Mouse (Mus musculus) midbrain, embryonic 14.5 days (tissue): ENCODE data around the gene Vwc2l. TPM values are rescaled to one million over a fixed set of nuclear protein-coding genes. Genes with fewer than 3 reads are reported as not detected.
A peak's percentile ranks its signal among the peaks of the same experiment; 100 is the strongest.

Experiments used
- ATAC-seq: fragments of 200-750 bp; cut with Nextera tagmentation; 2 replicates; pipeline ENCODE4 v1.8.0; 2017; ENCODE audit warnings: moderate number of reproducible peaks, moderate library complexity; ENCODE audit not compliant: low FRiP score, low TSS enrichment
- DNase-seq: peaks from one replicate; pipeline ENCODE4 v3.0.0-alpha.2; 2015
- H3K27ac ChIP-seq: fragments of 300-500 bp; sonication (generic); replicated peaks from 2 replicates; pipeline ENCODE4 v1.5.1; 2014; ENCODE audit warnings: mild to moderate bottlenecking, low read depth, low read length, moderate library complexity
- H3K27me3 ChIP-seq: fragments of 300-500 bp; sonication (generic); 2 replicates; pipeline ENCODE4 v1.6.1; 2014; ENCODE audit warnings: low read length, control low read depth, mixed read lengths; ENCODE audit not compliant: control insufficient read depth, insufficient read depth
- H3K36me3 ChIP-seq: fragments of 300-500 bp; sonication (generic); 2 replicates; pipeline ENCODE4 v1.6.1; 2014; ENCODE audit warnings: low read length, control low read depth; ENCODE audit not compliant: control insufficient read depth, insufficient read depth
- H3K4me1 ChIP-seq: fragments of 300-500 bp; sonication (generic); 2 replicates; pipeline ENCODE4 v1.6.1; 2014; ENCODE audit warnings: mild to moderate bottlenecking, antibody characterized with exemption, low read length, control low read depth; ENCODE audit not compliant: control insufficient read depth, insufficient read depth
- H3K4me2 ChIP-seq: fragments of 300-500 bp; sonication (generic); 2 replicates; pipeline ENCODE4 v1.6.1; 2014; ENCODE audit warnings: mild to moderate bottlenecking, low read length, moderate library complexity
- H3K4me3 ChIP-seq: fragments of 300-500 bp; sonication (generic); replicated peaks from 2 replicates; pipeline ENCODE4 v1.5.1; 2014; ENCODE audit warnings: low read depth, low read length
- H3K9ac ChIP-seq: fragments of 300-500 bp; sonication (generic); replicated peaks from 2 replicates; pipeline ENCODE4 v1.6.1; 2014; ENCODE audit warnings: mild to moderate bottlenecking, low read length, moderate library complexity
- H3K9me3 ChIP-seq: fragments of 300-500 bp; sonication (generic); 2 replicates; pipeline ENCODE4 v1.6.1; 2016; ENCODE audit warnings: low read length, control low read depth, mixed read lengths; ENCODE audit not compliant: control insufficient read depth
- WGBS: fragments of 180-500 bp; shearing (Covaris S2); extraction: QIAGEN DNeasy Blood & Tissue Kit; methylation state at CpG from one replicate; pipeline ENCODE4 v1.1.7; 2014; 5-methylcytosine and 5-hydroxymethylcytosine counted together
- polyA plus RNA-seq: library from polyadenylated mRNA; unstranded; fragments of >200 nt; fragmentation: Nextera tagmentation; extraction: Ambion mirVana; gene quantifications from 2 replicates; pipeline ENCODE4 v1.2.1, GENCODE M21; 2014

The Vwc2l gene
- polyA plus RNA-seq, 1 experiment from 2014 or later = 10.6 TPM

- no peak for ATAC-seq
- peak; percentile 25 for DNase-seq
- Histone ChIP-seq H3K36me3 (no peaks in the 10 kb centered on the region), H3K9ac (no peak overlapping the region), H3K9me3 (no peaks in the 10 kb centered on the region), H3K4me3 (no peak overlapping the region), H3K4me1 (peaks cover 8% of the 10 kb centered on the region; the same call in 1 of the 2 replicates), H3K4me2 (no peak overlapping the region), H3K27ac (no peak overlapping the region), H3K27me3 (no peaks in the 10 kb centered on the region)
- WGBS = 71% methylated on average over 5 of the region's 5 CpGs
These were observed 140.6 kb downstream of the Vwc2l start for GRCm38 (mm10) chr1:70866137-70866536.

- Histone ChIP-seq H3K36me3 (no peaks in the 10 kb centered on the region), H3K4me3 (no peak overlapping the region), H3K4me1 (peaks cover 4% of the 10 kb centered on the region; the same call in 1 of the 2 replicates), H3K9me3 (no peaks in the 10 kb centered on the region), H3K9ac (no peak overlapping the region), H3K4me2 (no peak overlapping the region), H3K27me3 (no peaks in the 10 kb centered on the region), H3K27ac (no peak overlapping the region)
- 92% methylated on average over 2 of the region's 2 CpGs for WGBS
- DNase-seq (no peak), ATAC-seq (no peak)
These were observed 155.0 kb downstream of the Vwc2l start for GRCm38 (mm10) chr1:70880496-70880895.

GRCm38 (mm10) chr1:70881269-70881668, 155.8 kb downstream of the Vwc2l start:
- Histone ChIP-seq H3K9ac (no peak overlapping the region), H3K27ac (no peak overlapping the region), H3K36me3 (no peaks in the 10 kb centered on the region), H3K4me2 (no peak overlapping the region), H3K9me3 (no peaks in the 10 kb centered on the region), H3K4me3 (no peak overlapping the region), H3K27me3 (no peaks in the 10 kb centered on the region), H3K4me1 (peaks cover 4% of the 10 kb centered on the region; the same call in 1 of the 2 replicates)
- DNase-seq = peak; percentile 58
- 12% methylated on average over 3 of the region's 3 CpGs for WGBS
- no peak for ATAC-seq

GRCm38 (mm10) chr1:70884156-70884555, 158.6 kb downstream of the Vwc2l start:
- H3K4me1 ChIP-seq = peaks cover 4% of the 10 kb centered on the region; the same call in 1 of the 2 replicates
- H3K4me2 ChIP-seq = no peak overlapping the region
- H3K27ac ChIP-seq = no peak overlapping the region
- ATAC-seq = peak; percentile 60; the same call in 1 of the 2 replicates
- WGBS = 30% methylated on average over 4 of the region's 4 CpGs
- no peaks in the 10 kb centered on the region for H3K27me3 ChIP-seq
- H3K36me3 ChIP-seq = no peaks in the 10 kb centered on the region
- H3K9me3 ChIP-seq = no peaks in the 10 kb centered on the region
- H3K9ac ChIP-seq = no peak overlapping the region
- H3K4me3 ChIP-seq = no peak overlapping the region
- DNase-seq = peak; percentile 78

- 78% methylated on average over 3 of the region's 3 CpGs for WGBS
These were observed 176.8 kb downstream of the Vwc2l start for GRCm38 (mm10) chr1:70902311-70902710.

GRCm38 (mm10) chr1:70907366-70907765, 181.9 kb downstream of the Vwc2l start:
- Histone ChIP-seq H3K27me3 (no peaks in the 10 kb centered on the region), H3K9me3 (no peaks in the 10 kb centered on the region), H3K4me2 (no peak overlapping the region), H3K4me3 (no peak overlapping the region), H3K27ac (no peak overlapping the region), H3K9ac (no peak overlapping the region), H3K36me3 (no peaks in the 10 kb centered on the region), H3K4me1 (no peaks in the 10 kb centered on the region)
- ATAC-seq (no peak), DNase-seq (no peak)
- 91% methylated on average over 2 of the region's 2 CpGs for WGBS

More at GRCm38 (mm10) chr1:70902311-70902710, 176.8 kb downstream of the Vwc2l start:
- Histone ChIP-seq H3K4me2 (no peak overlapping the region), H3K27me3 (no peaks in the 10 kb centered on the region), H3K4me3 (no peak overlapping the region), H3K9ac (no peak overlapping the region), H3K27ac (no peak overlapping the region), H3K36me3 (no peaks in the 10 kb centered on the region), H3K9me3 (no peaks in the 10 kb centered on the region), H3K4me1 (no peaks in the 10 kb centered on the region)
- ATAC-seq (no peak), DNase-seq (no peak)

GRCm38 (mm10) chr1:70911235-70911634, 185.7 kb downstream of the Vwc2l start:
- ATAC-seq (no peak), DNase-seq (no peak)
- Histone ChIP-seq H3K27me3 (no peaks in the 10 kb centered on the region), H3K9me3 (no peaks in the 10 kb centered on the region), H3K9ac (no peak overlapping the region), H3K4me2 (no peak overlapping the region), H3K27ac (no peak overlapping the region), H3K4me3 (no peak overlapping the region), H3K4me1 (no peaks in the 10 kb centered on the region), H3K36me3 (no peaks in the 10 kb centered on the region)
- 79% methylated on average over 4 of the region's 4 CpGs for WGBS

GRCm38 (mm10) chr1:70913071-70913470, 187.6 kb downstream of the Vwc2l start:
- no peak overlapping the region for H3K4me3 ChIP-seq
- no peaks in the 10 kb centered on the region for H3K4me1 ChIP-seq
- DNase-seq = no peak
- H3K36me3 ChIP-seq = no peaks in the 10 kb centered on the region
- ATAC-seq = no peak
- no peaks in the 10 kb centered on the region for H3K27me3 ChIP-seq
- no peak overlapping the region for H3K27ac ChIP-seq
- WGBS = 54% methylated on average over 9 of the region's 9 CpGs
- no peak overlapping the region for H3K9ac ChIP-seq
- H3K9me3 ChIP-seq = no peaks in the 10 kb centered on the region
- H3K4me2 ChIP-seq = no peak overlapping the region

GRCm38 (mm10) chr1:70918173-70919036, 192.9 kb downstream of the Vwc2l start:
- no peak overlapping the region for H3K27ac ChIP-seq
- no peak for ATAC-seq
- no peak for DNase-seq
- H3K4me3 ChIP-seq = no peak overlapping the region
- no peak overlapping the region for H3K9ac ChIP-seq
- no peaks in the 10 kb centered on the region for H3K4me1 ChIP-seq
- H3K36me3 ChIP-seq = no peaks in the 10 kb centered on the region
- no peaks in the 10 kb centered on the region for H3K27me3 ChIP-seq
- no peaks in the 10 kb centered on the region for H3K9me3 ChIP-seq
- 79% methylated on average over 2 of the region's 2 CpGs for WGBS
- no peak overlapping the region for H3K4me2 ChIP-seq
